Mouse (Mus musculus): Measurements from ENCODE around the gene 5530401A14Rik. TPM values are rescaled to one million over a fixed set of nuclear protein-coding genes. Genes with fewer than 3 reads are reported as not detected.

The 5530401A14Rik gene
- polyA plus RNA-seq, 1 experiment = not detected

GRCm38 (mm10) chr11:81908760-81909159 is 48.3 kb downstream of the 5530401A14Rik start:
- H3K4me3 ChIP-seq (ENCODE audit: insufficient read depth, low read depth, low read length) = no peak overlapping the region
- no peak overlapping the region for H3K27ac ChIP-seq (replicated peaks; ENCODE audit: low read depth, low read length)
- no peaks in the 10 kb centered on the region for H3K4me1 ChIP-seq (ENCODE audit: control insufficient read depth, insufficient read depth, insufficient read length, low read length)

DNA sequence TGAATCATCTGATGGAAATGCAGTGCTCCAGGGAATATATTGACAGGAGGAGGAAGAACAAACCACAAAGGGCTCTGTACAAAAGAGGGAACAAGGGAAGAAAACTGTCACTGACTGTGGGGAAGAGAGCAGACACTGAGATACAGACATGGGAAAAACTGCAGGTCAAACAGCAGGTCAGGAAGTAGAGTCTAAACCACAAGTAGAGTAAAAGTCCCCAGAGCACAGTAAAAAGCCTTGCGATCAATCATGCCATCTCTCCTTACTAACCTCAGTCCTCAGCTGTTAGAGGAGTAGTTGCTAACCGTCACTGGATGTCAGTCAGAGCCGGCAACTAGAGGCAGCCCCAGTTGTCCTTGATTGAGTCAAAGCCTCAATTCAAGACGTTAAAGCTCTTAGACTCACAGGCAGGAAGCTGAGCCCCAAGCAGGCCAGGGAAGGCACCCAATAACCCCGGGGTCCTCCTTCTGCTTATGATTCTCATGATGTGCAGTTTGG is 49.0 kb downstream of the 5530401A14Rik start:
- Histone ChIP-seq H3K27ac (replicated peaks; ENCODE audit: low read depth, low read length) (no peak overlapping the region), H3K4me1 (ENCODE audit: control insufficient read depth, insufficient read depth, insufficient read length, low read length) (no peaks in the 10 kb centered on the region)

GRCm38 (mm10) chr11:81913071-81913470 is 52.6 kb downstream of the 5530401A14Rik start:
- H3K4me3 ChIP-seq (ENCODE audit: insufficient read depth, low read depth, low read length) = no peak overlapping the region
- H3K4me1 ChIP-seq (ENCODE audit: control insufficient read depth, insufficient read depth, insufficient read length, low read length) = no peaks in the 10 kb centered on the region
- H3K27ac ChIP-seq (replicated peaks; ENCODE audit: low read depth, low read length) = no peak overlapping the region

More for the DNA sequence above, 49.0 kb downstream of the 5530401A14Rik start:
- H3K4me3 ChIP-seq (ENCODE audit: insufficient read depth, low read depth, low read length) = no peak overlapping the region

DNA sequence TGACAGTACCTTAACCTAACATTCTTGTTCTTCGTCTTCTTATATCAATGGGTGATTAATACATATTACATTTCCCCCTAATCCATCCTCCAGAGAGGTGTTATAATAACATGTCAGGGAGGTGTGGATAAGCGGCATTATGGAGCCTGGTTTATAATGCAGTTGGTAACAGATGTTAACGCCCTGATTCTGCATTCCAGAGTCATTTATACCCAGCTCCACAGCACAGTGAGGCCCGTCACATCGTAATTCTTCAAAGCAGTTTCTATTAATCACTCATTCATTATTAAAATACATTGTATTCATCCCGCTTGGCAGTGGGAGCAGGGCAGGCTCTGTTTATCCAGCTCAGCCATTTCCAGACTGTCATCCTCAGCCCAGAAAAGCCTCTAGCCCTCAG is 55.0 kb downstream of the 5530401A14Rik start:
- Histone ChIP-seq H3K27ac (replicated peaks; ENCODE audit: low read depth, low read length) (no peak overlapping the region), H3K4me1 (ENCODE audit: control insufficient read depth, insufficient read depth, insufficient read length, low read length) (no peaks in the 10 kb centered on the region), H3K4me3 (ENCODE audit: insufficient read depth, low read depth, low read length) (no peak overlapping the region)

DNA sequence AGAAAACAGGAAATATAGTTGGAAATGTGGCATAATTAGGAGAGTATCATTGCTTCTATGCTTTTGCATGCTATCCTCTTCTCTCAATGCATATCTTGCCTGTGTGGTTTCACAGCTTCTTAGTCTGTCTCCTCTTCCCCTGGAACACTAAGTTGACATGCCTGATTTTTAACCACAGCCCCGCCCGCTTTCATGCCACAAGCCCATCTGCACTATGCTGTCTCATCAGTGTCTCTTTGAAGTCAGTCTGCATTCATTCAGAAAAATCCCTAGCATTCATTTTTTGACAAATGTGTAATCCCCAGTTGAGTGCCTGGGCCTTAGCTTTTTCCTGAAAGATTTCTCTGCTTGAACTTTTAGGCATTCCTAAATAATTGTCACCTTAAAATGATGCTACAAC is 62.6 kb downstream of the 5530401A14Rik start:
- no peak overlapping the region for H3K27ac ChIP-seq (replicated peaks; ENCODE audit: low read depth, low read length)
- H3K4me3 ChIP-seq (ENCODE audit: insufficient read depth, low read depth, low read length) = no peak overlapping the region
- H3K4me1 ChIP-seq (ENCODE audit: control insufficient read depth, insufficient read depth, insufficient read length, low read length) = no peaks in the 10 kb centered on the region

DNA sequence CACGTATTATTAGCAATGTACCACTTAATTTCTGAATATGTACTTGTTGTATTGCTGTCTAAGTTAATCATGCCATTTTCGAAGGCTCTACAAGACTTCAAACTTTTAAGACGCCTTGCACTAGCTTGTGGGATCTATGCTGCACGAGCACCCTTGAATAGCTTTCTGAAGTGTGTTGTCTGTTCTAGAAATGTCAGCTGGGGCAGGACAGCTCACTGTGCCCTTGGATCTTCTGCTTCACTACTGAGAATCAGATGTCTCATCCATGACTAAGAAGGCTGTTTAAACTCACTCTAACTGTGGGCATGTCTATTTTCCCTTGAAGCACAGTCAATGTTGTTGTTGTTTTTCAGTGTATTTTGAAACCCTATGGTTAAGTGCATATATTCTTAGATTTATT is 63.2 kb downstream of the 5530401A14Rik start:
- H3K4me1 ChIP-seq (ENCODE audit: control insufficient read depth, insufficient read depth, insufficient read length, low read length) = no peaks in the 10 kb centered on the region
- H3K4me3 ChIP-seq (ENCODE audit: insufficient read depth, low read depth, low read length) = no peak overlapping the region
- H3K27ac ChIP-seq (replicated peaks; ENCODE audit: low read depth, low read length) = no peak overlapping the region

DNA sequence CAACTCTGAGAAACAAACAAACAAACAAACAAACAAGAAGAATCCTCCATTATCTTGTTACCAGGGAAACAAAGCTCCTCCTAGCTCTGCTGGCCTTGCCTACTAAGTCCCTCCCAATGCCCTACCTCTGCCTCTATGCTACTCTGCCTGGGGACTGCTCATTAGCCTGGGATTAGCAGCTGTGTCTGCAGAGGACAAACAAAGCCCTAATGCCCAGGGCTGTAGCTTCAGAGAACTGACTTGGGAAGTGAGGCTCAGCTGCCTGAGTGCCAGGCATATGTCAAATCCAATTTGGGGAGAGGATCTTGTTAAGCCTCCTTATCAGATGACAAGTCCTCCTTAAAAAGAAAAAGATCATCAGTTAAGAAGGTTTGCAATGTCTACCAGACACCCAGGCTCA is 65.9 kb downstream of the 5530401A14Rik start:
- Histone ChIP-seq H3K4me1 (ENCODE audit: control insufficient read depth, insufficient read depth, insufficient read length, low read length) (no peaks in the 10 kb centered on the region), H3K4me3 (ENCODE audit: insufficient read depth, low read depth, low read length) (no peak overlapping the region), H3K27ac (replicated peaks; ENCODE audit: low read depth, low read length) (no peak overlapping the region)

- H3K4me1 ChIP-seq (ENCODE audit: control insufficient read depth, insufficient read depth, insufficient read length, low read length) = no peaks in the 10 kb centered on the region
- no peak overlapping the region for H3K4me3 ChIP-seq (ENCODE audit: insufficient read depth, low read depth, low read length)
- no peak overlapping the region for H3K27ac ChIP-seq (replicated peaks; ENCODE audit: low read depth, low read length)
Measured at GRCm38 (mm10) chr11:81937516-81937915, 77.0 kb downstream of the 5530401A14Rik start.

DNA sequence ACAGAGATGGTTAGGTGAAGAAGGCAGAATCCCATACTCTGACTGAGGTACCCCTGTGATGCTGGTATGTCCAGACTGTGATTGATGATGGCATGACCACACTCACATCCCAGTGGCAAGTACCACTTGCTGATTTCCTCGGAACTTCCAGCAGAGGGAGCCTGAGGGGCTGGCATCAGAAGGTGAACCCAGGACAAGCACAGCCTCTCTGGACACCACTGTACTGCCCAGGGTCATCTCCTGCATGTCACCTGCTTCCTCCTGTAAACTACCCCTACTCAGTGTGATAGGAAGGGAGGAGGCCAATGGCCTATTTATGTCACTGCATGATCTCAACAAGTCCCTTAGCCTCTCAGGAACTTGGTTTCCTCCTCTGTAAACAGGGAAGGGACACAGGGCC is 80.5 kb downstream of the 5530401A14Rik start:
- Histone ChIP-seq H3K27ac (replicated peaks; ENCODE audit: low read depth, low read length) (no peak overlapping the region), H3K4me1 (ENCODE audit: control insufficient read depth, insufficient read depth, insufficient read length, low read length) (no peaks in the 10 kb centered on the region), H3K4me3 (ENCODE audit: insufficient read depth, low read depth, low read length) (no peak overlapping the region)

GRCm38 (mm10) chr11:81942167-81942566 is 81.7 kb downstream of the 5530401A14Rik start:
- Histone ChIP-seq H3K4me1 (ENCODE audit: control insufficient read depth, insufficient read depth, insufficient read length, low read length) (no peaks in the 10 kb centered on the region), H3K4me3 (ENCODE audit: insufficient read depth, low read depth, low read length) (no peak overlapping the region), H3K27ac (replicated peaks; ENCODE audit: low read depth, low read length) (no peak overlapping the region)

Other genes with a start within 250 kb of the 5530401A14Rik start
- not detected in 2 replicates for gene Asic2, start 107.8 kb downstream of the 5530401A14Rik start, polyA plus RNA-seq (2012; ENCODE audit: insufficient read depth, insufficient read length, missing spikeins)
- gene Ccl2, start 174.9 kb downstream of the 5530401A14Rik start, polyA plus RNA-seq (2012; ENCODE audit: insufficient read depth, insufficient read length, missing spikeins) = 3.2 and 14.0 TPM in 2 replicates
- gene Gm17268, start 177.9 kb downstream of the 5530401A14Rik start, polyA plus RNA-seq (2012; ENCODE audit: insufficient read depth, insufficient read length, missing spikeins) = not detected in 2 replicates
- 3.4 and 10.1 TPM in 2 replicates for gene Ccl7, start 185.0 kb downstream of the 5530401A14Rik start, polyA plus RNA-seq (2012; ENCODE audit: insufficient read depth, insufficient read length, missing spikeins)
- gene Ccl11, start 197.2 kb downstream of the 5530401A14Rik start, polyA plus RNA-seq (2012; ENCODE audit: insufficient read depth, insufficient read length, missing spikeins) = 50.1 and 51.7 TPM in 2 replicates
- gene Ccl12, start 241.2 kb downstream of the 5530401A14Rik start, polyA plus RNA-seq (2012; ENCODE audit: insufficient read depth, insufficient read length, missing spikeins) = 4.0 and 4.1 TPM in 2 replicates

Data from brown adipose tissue, adult 24 weeks (tissue).